Mouse (Mus musculus): ENCODE data around the gene Gm45261.
A peak's percentile ranks its signal among the peaks of the same experiment; 100 is the strongest.

The Gm45261 gene

GRCm38 (mm10) chr1:80410229-80410973 lies 50.8 kb downstream of the Gm45261 start:
- no peak for DNase-seq (ENCODE audit: low spot score in 2 of 2)

- DNase-seq (ENCODE audit: low spot score in 2 of 2) = no peak
These were observed 51.7 kb downstream of the Gm45261 start for GRCm38 (mm10) chr1:80409467-80410105.

DNA sequence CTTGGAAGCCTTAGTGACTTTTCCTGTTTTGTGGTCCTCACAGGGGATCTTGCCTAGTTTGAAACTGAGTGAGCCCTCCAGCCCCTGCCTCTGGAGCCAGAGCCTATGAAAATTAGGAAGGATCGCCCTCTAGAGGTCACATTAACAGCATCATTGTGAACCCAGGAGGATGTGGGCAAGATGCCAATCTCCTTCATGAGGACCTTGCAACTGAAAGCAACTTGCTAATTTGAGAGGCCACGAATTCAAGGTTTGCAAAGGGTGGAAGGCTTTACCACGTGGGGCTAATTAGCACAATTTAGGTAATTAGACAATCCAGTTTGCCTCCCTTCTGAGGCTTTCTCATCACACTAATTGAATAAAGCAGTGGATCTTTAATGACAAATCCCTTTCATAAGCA lies 52.7 kb downstream of the Gm45261 start:
- DNase-seq (ENCODE audit: low spot score in 2 of 2) = peak; percentile 11 to 44

DNA sequence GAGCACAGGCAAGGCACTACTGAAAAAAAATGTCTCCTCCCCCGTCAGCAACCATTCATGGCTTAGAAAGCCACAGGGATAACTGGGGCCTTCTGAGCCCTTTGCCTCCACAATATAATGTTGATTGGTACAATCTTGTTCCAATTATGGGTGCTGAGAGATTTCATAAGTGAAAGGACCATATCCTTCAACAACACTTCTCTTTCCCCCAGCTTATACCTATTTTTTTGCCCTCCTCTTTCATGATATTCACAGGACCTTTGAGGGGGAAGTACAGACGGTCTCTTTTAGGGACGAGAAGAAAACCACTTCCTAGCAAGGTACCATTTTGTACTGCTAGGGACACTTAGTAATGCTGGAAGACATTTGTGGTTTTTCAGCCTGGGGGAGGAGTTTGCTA lies 57.1 kb downstream of the Gm45261 start:
- no peak for DNase-seq (ENCODE audit: low spot score in 2 of 2)

DNA sequence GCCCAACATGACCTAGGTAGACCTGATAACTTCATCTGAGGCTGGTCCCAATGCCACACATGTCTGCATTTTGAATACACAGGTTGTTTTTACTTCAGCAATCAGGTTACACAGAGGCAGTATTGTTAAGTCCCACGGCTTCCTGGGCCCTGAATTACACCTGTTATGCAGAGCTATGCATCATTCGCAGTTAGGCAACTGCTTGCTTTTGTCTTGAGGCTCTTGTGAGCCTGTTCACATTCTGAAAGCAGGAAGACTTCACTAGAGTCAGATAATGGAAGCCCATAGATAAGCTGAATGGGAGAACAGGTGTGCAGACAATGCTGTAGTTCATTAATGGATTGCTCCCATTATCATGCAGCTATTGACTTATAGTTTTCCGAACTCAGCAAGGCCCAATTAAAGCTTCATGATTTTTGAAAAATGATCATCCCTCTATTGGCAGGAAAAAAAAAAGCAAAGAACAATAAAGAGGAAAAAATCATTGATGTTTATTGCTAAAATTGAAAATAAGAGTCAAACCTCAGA lies 57.8 kb downstream of the Gm45261 start:
- DNase-seq (ENCODE audit: low spot score in 2 of 2) = no peak

- no peak for DNase-seq (ENCODE audit: low spot score in 2 of 2)
These were observed 59.3 kb downstream of the Gm45261 start for GRCm38 (mm10) chr1:80401961-80402360.
